Mouse (Mus musculus): Measurements from ENCODE around the gene Mrps26. TPM values are rescaled to one million over a fixed set of nuclear protein-coding genes. Genes with fewer than 3 reads are reported as not detected.
A peak's percentile ranks its signal among the peaks of the same experiment; 100 is the strongest.
"Not testable (repeated sequence)": the region's sequence is repeated elsewhere in the genome, so short reads cannot be mapped to it uniquely, and the experiment has no call there.

Mrps26 gene
- polyA plus RNA-seq (2016; fragmentation: Nextera tagmentation; extraction: Ambion mirVana), result 91.1 and 100 TPM in 2 replicates

GRCm38 (mm10) chr2:130563212-130564055 is at the start of gene Mrps26:
Gene Mrps26 (plus strand): TSS chr2:130563742.
- H3K36me3 ChIP-seq, result peaks cover 29% of the 10 kb centered on the region
- no peaks in the 10 kb centered on the region for H3K9me3 ChIP-seq
- H3K27me3 ChIP-seq (ENCODE audit: insufficient read depth, poor library complexity, severe bottlenecking), result no peaks in the 10 kb centered on the region
- DNase-seq (ENCODE audit: low spot score), result peak; percentile 93
- peak within 1 kb of the TSS; percentile 88 for H3K27ac ChIP-seq
- peak within 1 kb of the TSS; percentile 91 for H3K4me3 ChIP-seq
- peaks cover 26% of the 10 kb centered on the region for H3K4me1 ChIP-seq (replicated peaks)
- under 1% methylated on average over 61 of the region's 61 CpGs for WGBS

- no peaks in the 10 kb centered on the region for H3K9me3 ChIP-seq
- no peak for DNase-seq (ENCODE audit: low spot score)
- H3K4me3 ChIP-seq, result no peak overlapping the region
- peaks cover 22% of the 10 kb centered on the region for H3K4me1 ChIP-seq (replicated peaks)
- peaks cover 64% of the 10 kb centered on the region for H3K36me3 ChIP-seq
- H3K27ac ChIP-seq, result no peak overlapping the region
- no peaks in the 10 kb centered on the region for H3K27me3 ChIP-seq (ENCODE audit: insufficient read depth, poor library complexity, severe bottlenecking)
- WGBS, result 94% methylated on average over 8 of the region's 8 CpGs
Measured at GRCm38 (mm10) chr2:130513907-130514306, 49.6 kb upstream of the Mrps26 start.

GRCm38 (mm10) chr2:130515791-130516190 is 47.8 kb upstream of the Mrps26 start:
- Histone ChIP-seq H3K4me1 (replicated peaks) (peaks cover 22% of the 10 kb centered on the region), H3K4me3 (no peak overlapping the region), H3K36me3 (peaks cover 64% of the 10 kb centered on the region), H3K27ac (0 out of 2 replicates have a peak overlapping the region, but pooled peaks have one; percentile 23), H3K27me3 (ENCODE audit: insufficient read depth, poor library complexity, severe bottlenecking) (no peaks in the 10 kb centered on the region), H3K9me3 (no peaks in the 10 kb centered on the region)
- WGBS, result 39% methylated on average over 5 of the region's 5 CpGs
- DNase-seq (ENCODE audit: low spot score), result no peak

DNA sequence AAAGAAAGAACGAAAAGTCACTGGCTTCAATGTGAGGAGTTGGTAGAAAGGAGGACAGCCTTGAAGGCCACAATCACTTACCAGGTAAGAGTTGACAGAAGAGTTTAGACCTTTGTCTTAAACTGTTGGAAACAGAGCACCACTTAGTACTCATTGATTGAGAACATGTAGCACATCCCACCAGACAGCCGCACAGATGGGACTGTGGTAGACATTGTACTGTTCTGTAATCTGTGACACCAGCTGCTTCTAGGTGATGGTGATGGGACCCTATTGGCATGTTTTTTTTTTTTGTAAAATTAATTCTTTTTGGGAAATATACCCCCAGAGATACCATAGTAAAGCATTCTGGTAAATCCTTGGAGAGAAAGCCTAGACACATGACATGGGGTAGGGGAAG is 41.6 kb upstream of the Mrps26 start:
- no peak for DNase-seq (ENCODE audit: low spot score)
- peaks cover 10% of the 10 kb centered on the region; the same call in 1 of the 2 replicates for H3K4me1 ChIP-seq (replicated peaks)
- H3K27ac ChIP-seq, result no peak overlapping the region
- WGBS, result 99% methylated on average over 2 of the region's 2 CpGs
- H3K36me3 ChIP-seq, result peaks cover 89% of the 10 kb centered on the region
- no peaks in the 10 kb centered on the region for H3K27me3 ChIP-seq (ENCODE audit: insufficient read depth, poor library complexity, severe bottlenecking)
- H3K9me3 ChIP-seq, result no peaks in the 10 kb centered on the region
- H3K4me3 ChIP-seq, result no peak overlapping the region

DNA sequence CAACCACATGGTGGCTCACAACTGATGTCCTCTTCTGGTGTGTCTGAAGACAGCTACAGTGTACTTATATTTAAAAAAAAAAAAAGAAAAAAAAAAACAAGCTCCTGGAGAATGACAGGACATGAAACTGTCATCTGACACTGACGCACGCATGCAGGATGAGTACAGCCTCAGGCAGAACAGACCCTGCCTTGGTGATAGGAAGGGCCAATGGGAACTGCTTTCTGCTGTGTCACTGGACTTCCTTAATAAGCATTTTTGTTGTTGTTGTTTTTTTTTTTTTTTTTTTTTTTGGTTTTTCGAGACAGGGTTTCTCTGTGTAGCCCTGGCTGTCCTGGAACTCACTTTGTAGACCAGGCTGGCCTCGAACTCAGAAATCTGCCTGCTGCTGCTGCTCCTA is 38.1 kb upstream of the Mrps26 start:
- peaks cover 79% of the 10 kb centered on the region for H3K36me3 ChIP-seq
- not testable (repeated sequence) for DNase-seq (ENCODE audit: low spot score); H3K4me3 ChIP-seq; H3K9me3 ChIP-seq; H3K27ac ChIP-seq; H3K4me1 ChIP-seq (replicated peaks); H3K27me3 ChIP-seq (ENCODE audit: insufficient read depth, poor library complexity, severe bottlenecking)
- 91% methylated on average over 4 of the region's 4 CpGs for WGBS

- peaks cover 76% of the 10 kb centered on the region for H3K36me3 ChIP-seq
- H3K4me1 ChIP-seq (replicated peaks), result no peaks in the 10 kb centered on the region
- no peak overlapping the region for H3K4me3 ChIP-seq
- DNase-seq (ENCODE audit: low spot score), result no peak
- H3K27ac ChIP-seq, result no peak overlapping the region
- WGBS, result 87% methylated on average over 6 of the region's 6 CpGs
- H3K9me3 ChIP-seq, result no peaks in the 10 kb centered on the region
- H3K27me3 ChIP-seq (ENCODE audit: insufficient read depth, poor library complexity, severe bottlenecking), result no peaks in the 10 kb centered on the region
Measured at GRCm38 (mm10) chr2:130528457-130528856, 35.1 kb upstream of the Mrps26 start.

DNA sequence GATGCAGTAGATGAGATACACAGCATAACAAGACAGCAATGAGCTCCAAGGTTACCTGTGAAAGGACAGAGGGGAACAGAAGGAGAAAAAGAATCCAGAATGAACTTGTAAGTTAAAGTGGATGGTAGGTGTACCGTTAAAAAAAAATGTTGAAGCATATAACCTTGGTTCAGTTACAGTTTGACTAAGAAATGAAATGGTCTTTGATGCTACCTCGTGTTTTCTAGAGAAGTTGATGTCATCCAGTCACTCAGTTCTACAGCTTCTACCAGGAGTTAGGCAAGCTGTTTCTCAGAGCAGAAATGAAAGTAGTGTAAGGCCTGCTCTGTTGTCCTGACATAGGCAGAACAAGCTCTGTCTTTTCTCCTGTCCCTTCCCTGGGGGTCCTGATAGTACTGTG is 34.3 kb upstream of the Mrps26 start:
- Histone ChIP-seq H3K9me3 (no peaks in the 10 kb centered on the region), H3K4me1 (replicated peaks) (no peaks in the 10 kb centered on the region), H3K27ac (no peak overlapping the region), H3K27me3 (ENCODE audit: insufficient read depth, poor library complexity, severe bottlenecking) (no peaks in the 10 kb centered on the region), H3K36me3 (peaks cover 77% of the 10 kb centered on the region), H3K4me3 (no peak overlapping the region)
- WGBS, result 93% methylated on average over 2 of the region's 2 CpGs
- no peak for DNase-seq (ENCODE audit: low spot score)

DNA sequence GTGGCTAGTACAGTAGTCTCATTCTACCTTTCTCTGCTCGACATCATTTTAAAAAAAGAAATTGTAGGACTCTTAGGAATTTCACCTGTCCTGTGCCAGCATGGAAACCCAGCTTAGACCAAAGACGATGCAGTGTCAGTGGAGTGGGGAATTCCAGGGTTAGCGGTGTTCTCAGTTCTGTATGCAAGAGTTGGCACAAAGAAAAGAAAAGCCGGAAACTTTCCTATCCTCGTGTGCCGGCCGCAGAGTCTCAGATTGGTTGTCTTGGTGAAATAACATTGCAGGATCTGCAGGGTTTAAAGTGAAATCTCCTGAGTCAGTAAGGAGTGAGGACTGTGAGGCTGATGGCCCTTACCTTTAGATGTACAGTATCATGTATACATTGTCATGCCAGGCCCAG is 33.6 kb upstream of the Mrps26 start:
- Histone ChIP-seq H3K36me3 (peaks cover 77% of the 10 kb centered on the region), H3K27ac (no peak overlapping the region), H3K4me3 (no peak overlapping the region), H3K9me3 (no peaks in the 10 kb centered on the region), H3K27me3 (ENCODE audit: insufficient read depth, poor library complexity, severe bottlenecking) (no peaks in the 10 kb centered on the region), H3K4me1 (replicated peaks) (no peaks in the 10 kb centered on the region)
- 87% methylated on average over 7 of the region's 7 CpGs for WGBS
- no peak for DNase-seq (ENCODE audit: low spot score)

DNA sequence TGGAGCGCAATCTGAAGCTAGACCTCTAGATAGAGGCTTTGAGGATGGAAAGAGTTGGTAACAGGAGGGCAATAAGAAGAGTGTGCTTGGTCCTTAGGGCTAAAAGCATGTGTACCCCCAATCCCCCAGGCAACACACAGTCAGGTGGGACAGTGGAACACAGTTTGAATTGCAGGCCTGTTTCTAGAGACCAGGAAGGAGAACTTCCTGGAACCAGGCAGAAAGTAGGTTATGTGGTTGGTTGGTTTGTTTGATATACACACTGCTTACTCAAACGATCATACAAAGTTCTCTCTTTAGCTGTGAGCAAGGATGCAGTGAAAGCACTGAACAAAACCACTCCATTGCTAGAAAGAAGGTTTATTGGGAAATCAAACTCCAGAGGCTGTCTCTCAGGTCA is 31.3 kb upstream of the Mrps26 start:
- no peak for DNase-seq (ENCODE audit: low spot score)
- H3K9me3 ChIP-seq, result no peaks in the 10 kb centered on the region
- no peak overlapping the region for H3K4me3 ChIP-seq
- H3K27me3 ChIP-seq (ENCODE audit: insufficient read depth, poor library complexity, severe bottlenecking), result no peaks in the 10 kb centered on the region
- WGBS, result 89% methylated on average over 2 of the region's 2 CpGs
- no peak overlapping the region for H3K27ac ChIP-seq
- peaks cover 81% of the 10 kb centered on the region for H3K36me3 ChIP-seq
- H3K4me1 ChIP-seq (replicated peaks), result no peaks in the 10 kb centered on the region

DNA sequence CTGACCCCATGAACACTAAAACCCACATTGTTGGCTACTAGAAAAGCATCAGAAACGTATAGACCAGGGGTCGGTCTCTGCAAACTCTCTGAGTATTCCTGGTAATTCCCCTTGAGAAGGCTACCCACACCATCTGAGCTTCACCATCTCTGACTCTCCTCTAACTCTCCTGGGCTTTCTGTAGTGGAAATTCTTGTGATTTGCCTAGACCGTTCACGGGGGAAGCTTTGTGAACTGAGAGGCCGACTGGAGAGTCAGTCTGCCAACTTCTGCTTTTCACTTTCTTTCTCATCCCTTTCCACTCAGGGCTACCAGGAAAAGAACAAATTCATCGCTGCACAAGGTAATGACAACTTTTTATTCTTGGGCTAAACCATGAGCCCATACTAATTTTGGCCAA is 28.5 kb upstream of the Mrps26 start:
- Histone ChIP-seq H3K4me3 (no peak overlapping the region), H3K9me3 (no peaks in the 10 kb centered on the region), H3K36me3 (peaks cover 89% of the 10 kb centered on the region), H3K27me3 (ENCODE audit: insufficient read depth, poor library complexity, severe bottlenecking) (no peaks in the 10 kb centered on the region), H3K27ac (no peak overlapping the region), H3K4me1 (replicated peaks) (no peaks in the 10 kb centered on the region)
- no peak for DNase-seq (ENCODE audit: low spot score)
- WGBS, result 92% methylated on average over 6 of the region's 6 CpGs

DNA sequence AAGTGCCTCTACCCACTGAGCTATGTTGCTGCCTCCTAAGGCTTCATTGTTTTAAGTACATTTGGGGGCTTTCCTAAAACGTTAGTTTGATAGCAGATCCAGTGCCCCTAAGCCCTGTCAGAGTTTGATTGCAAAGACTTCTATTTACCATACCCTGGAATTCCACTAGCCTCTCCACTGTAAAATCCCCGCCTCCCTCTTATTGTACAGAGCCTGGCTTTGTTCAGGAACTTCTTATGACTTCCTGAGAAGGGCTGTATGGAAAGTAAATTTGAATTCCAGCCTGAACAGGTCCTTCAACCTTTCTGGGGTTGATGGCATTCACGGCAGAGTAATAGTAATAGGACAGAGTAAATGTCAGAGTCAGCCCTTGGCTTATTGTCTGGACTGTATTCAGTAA is 26.7 kb upstream of the Mrps26 start:
- H3K4me3 ChIP-seq, result no peak overlapping the region
- DNase-seq (ENCODE audit: low spot score), result no peak
- no peak overlapping the region for H3K27ac ChIP-seq
- peaks cover 97% of the 10 kb centered on the region for H3K36me3 ChIP-seq
- no peaks in the 10 kb centered on the region for H3K4me1 ChIP-seq (replicated peaks)
- 84% methylated on average over 3 of the region's 3 CpGs for WGBS
- H3K27me3 ChIP-seq (ENCODE audit: insufficient read depth, poor library complexity, severe bottlenecking), result no peaks in the 10 kb centered on the region
- H3K9me3 ChIP-seq, result no peaks in the 10 kb centered on the region

- peaks cover 97% of the 10 kb centered on the region for H3K36me3 ChIP-seq
- H3K27me3 ChIP-seq (ENCODE audit: insufficient read depth, poor library complexity, severe bottlenecking), result no peaks in the 10 kb centered on the region
- H3K4me1 ChIP-seq (replicated peaks), result no peaks in the 10 kb centered on the region
- DNase-seq (ENCODE audit: low spot score), result no peak
- H3K27ac ChIP-seq, result no peak overlapping the region
- WGBS, result 90% methylated on average over 8 of the region's 8 CpGs
- H3K9me3 ChIP-seq, result no peaks in the 10 kb centered on the region
- no peak overlapping the region for H3K4me3 ChIP-seq
Measured at GRCm38 (mm10) chr2:130538876-130539546, 24.5 kb upstream of the Mrps26 start.

DNA sequence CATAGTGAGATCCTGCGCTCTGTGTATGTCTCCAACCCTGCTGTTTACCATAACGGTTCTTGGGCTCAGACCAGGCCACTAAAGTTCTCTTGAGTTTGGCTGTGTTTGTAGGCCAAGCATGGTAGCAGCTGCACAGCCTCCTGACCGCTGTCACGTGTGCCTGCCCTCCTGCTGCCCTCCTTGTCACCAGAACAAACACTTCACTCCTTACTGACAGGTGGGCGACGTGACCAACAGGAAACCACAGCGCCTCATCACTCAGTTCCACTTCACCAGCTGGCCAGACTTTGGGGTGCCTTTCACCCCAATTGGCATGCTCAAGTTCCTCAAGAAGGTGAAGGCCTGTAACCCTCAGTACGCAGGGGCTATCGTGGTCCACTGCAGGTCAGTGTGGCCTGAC is 23.3 kb upstream of the Mrps26 start:
- 91% methylated on average over 9 of the region's 9 CpGs for WGBS
- Histone ChIP-seq H3K27me3 (ENCODE audit: insufficient read depth, poor library complexity, severe bottlenecking) (no peaks in the 10 kb centered on the region), H3K4me1 (replicated peaks) (no peaks in the 10 kb centered on the region), H3K4me3 (no peak overlapping the region), H3K27ac (no peak overlapping the region), H3K9me3 (no peaks in the 10 kb centered on the region), H3K36me3 (peaks cover 97% of the 10 kb centered on the region)
- no peak for DNase-seq (ENCODE audit: low spot score)
